7 mouse cellular contexts compared by ENCODE assay signal in genomic region chr4:153377981-153378380, GRCm38 (mm10).
DNase-seq lines count a peak whose midpoint lies in the region.

No protein-coding gene starts in this region.

- DNase-seq in left cerebral cortex, adult 11 months (ENCODE audit: low spot score), result peak; percentile 40
- DNase-seq in left cerebral cortex, adult 8-10 months (ENCODE audit: low spot score in 2 of 2), result no peak
- DNase-seq in cerebellum, postnatal 36 days, result peak; percentile 26 to 33
- DNase-seq in frontal cortex, postnatal 25 days (ENCODE audit: low spot score in 2 of 2), result peak; percentile 39 to 44
- DNase-seq in layer of hippocampus, postnatal 25 days (ENCODE audit: extremely low spot score in 1 of 2, low spot score in 1 of 2), result peak; percentile 48 to 63
- peak; percentile 65 for DNase-seq in right cerebral cortex, postnatal 4 days
- no peak for DNase-seq in spleen, postnatal 10 days (ENCODE audit: low spot score in 2 of 2)

Comparison
In these comparisons a context has a peak if more than half of its experiments do, and no peak if none do; other contexts are left out.
1. DNase-seq: peak in left cerebral cortex, adult 11 months (single experiment), cerebellum, postnatal 36 days (2 of 2), frontal cortex, postnatal 25 days (2 of 2), layer of hippocampus, postnatal 25 days (2 of 2) and right cerebral cortex, postnatal 4 days (single experiment); none in left cerebral cortex, adult 8-10 months (0 of 2) and spleen, postnatal 10 days (0 of 2).